Mouse (Mus musculus) monocyte, adult 5-6 weeks (primary cell): Measurements from ENCODE around the gene Prrt2. TPM values are rescaled to one million over a fixed set of nuclear protein-coding genes. Genes with fewer than 3 reads are reported as not detected.

Experiments
- total RNA-seq: library from RNA; stranded (forward); fragments of 200-1000, 200-491, 200-594 nt; gene quantifications from 3 replicates; pipeline ENCODE4 v1.2.3, GENCODE M21; 2017

Gene Prrt2
- total RNA-seq, 1 experiment from 2014 or later = not detected

Other genes starting within 250 kb of the Prrt2 start
- 139 to 175 TPM (median 161 TPM) in 3 replicates for gene Ypel3, start 244.3 kb downstream of the Prrt2 start, total RNA-seq
- gene Tbx6, start 239.7 kb downstream of the Prrt2 start, total RNA-seq = 2.0 to 3.8 TPM (median 2.2 TPM) in 3 replicates
- gene Ppp4c, start 228.7 kb downstream of the Prrt2 start, total RNA-seq = 235 to 253 TPM (median 240 TPM) in 3 replicates
- gene Fam57b, start 223.5 kb downstream of the Prrt2 start, total RNA-seq = 12.6 TPM in 1 of 3 replicates, not detected in the others
- gene 4930451I11Rik, start 189.6 kb downstream of the Prrt2 start, total RNA-seq = not detected in 3 replicates
- not detected in 3 replicates for gene Doc2a, start 173.8 kb downstream of the Prrt2 start, total RNA-seq
- 11.0 to 39.0 TPM (median 11.8 TPM) in 3 replicates for gene Hirip3, start 159.2 kb downstream of the Prrt2 start, total RNA-seq
- gene Ino80e, start 158.8 kb downstream of the Prrt2 start, total RNA-seq = 19.2 to 46.1 TPM (median 34.5 TPM) in 3 replicates
- gene Taok2, start 136.5 kb downstream of the Prrt2 start, total RNA-seq = 37.9 to 49.8 TPM (median 38.3 TPM) in 3 replicates
- gene Tmem219, start 98.3 kb downstream of the Prrt2 start, total RNA-seq = 37.3 to 57.4 TPM (median 43.2 TPM) in 3 replicates
- gene Kctd13, start 92.3 kb downstream of the Prrt2 start, total RNA-seq = 7.9 to 31.1 TPM (median 16.9 TPM) in 3 replicates
- not detected in 3 replicates for gene Asphd1, start 71.6 kb downstream of the Prrt2 start, total RNA-seq
- gene Sez6l2, start 70.6 kb downstream of the Prrt2 start, total RNA-seq = 0.64 to 3.6 TPM (median 1.3 TPM) in 3 replicates
- gene Cdipt, start 45.3 kb downstream of the Prrt2 start, total RNA-seq = 43.2 to 53.6 TPM (median 43.9 TPM) in 3 replicates
- 2.8 to 9.8 TPM (median 5.5 TPM) in 3 replicates for gene Cdiptos, start 45.1 kb downstream of the Prrt2 start, total RNA-seq
- 95.0 to 131 TPM (median 111 TPM) in 3 replicates for gene Mvp, start 6.6 kb downstream of the Prrt2 start, total RNA-seq
- 2.9 to 7.8 TPM (median 5.2 TPM) in 3 replicates for gene Pagr1b, start 4.7 kb downstream of the Prrt2 start, total RNA-seq
- 3.8 to 52.6 TPM (median 4.4 TPM) in 3 replicates for gene Pagr1a, start 3.9 kb downstream of the Prrt2 start, total RNA-seq
- 6.4 to 36.5 TPM (median 36.3 TPM) in 3 replicates for gene Gm42742, start 114 bp downstream of the Prrt2 start, total RNA-seq
- 16.7 to 36.3 TPM (median 30.1 TPM) in 3 replicates for gene Maz, start 5.8 kb upstream of the Prrt2 start, total RNA-seq
- 0.85 to 3.7 TPM (median 0.97 TPM) in 3 replicates for gene Kif22, start 21.3 kb upstream of the Prrt2 start, total RNA-seq
- gene Zg16, start 66.1 kb upstream of the Prrt2 start, total RNA-seq = not detected in 3 replicates
- gene AI467606, start 70.1 kb upstream of the Prrt2 start, total RNA-seq = 34.3 to 52.4 TPM (median 39.3 TPM) in 3 replicates
- 5.1 to 16.1 TPM (median 9.1 TPM) in 3 replicates for gene Qprt, start 101.0 kb upstream of the Prrt2 start, total RNA-seq
- 1,218 to 1,278 TPM (median 1,233 TPM) in 3 replicates for gene Spn, start 116.6 kb upstream of the Prrt2 start, total RNA-seq
- 48.7 to 89.2 TPM (median 59.8 TPM) in 3 replicates for gene Cd2bp2, start 174.8 kb upstream of the Prrt2 start, total RNA-seq
- 52.5 to 106 TPM (median 85.1 TPM) in 3 replicates for gene Tbc1d10b, start 187.3 kb upstream of the Prrt2 start, total RNA-seq
- 8.7 to 33.8 TPM (median 15.4 TPM) in 3 replicates for gene Mylpf, start 187.7 kb upstream of the Prrt2 start, total RNA-seq
- gene Zfp553, start 211.8 kb upstream of the Prrt2 start, total RNA-seq = 3.9 to 9.8 TPM (median 5.7 TPM) in 3 replicates
- 117 to 359 TPM (median 130 TPM) in 3 replicates for gene Sept1, start 211.9 kb upstream of the Prrt2 start, total RNA-seq
- gene Zfp771, start 223.1 kb upstream of the Prrt2 start, total RNA-seq = 0.57 to 3.9 TPM (median 2.9 TPM) in 3 replicates
- 9.6 to 13.3 TPM (median 9.9 TPM) in 3 replicates for gene Dctpp1, start 239.5 kb upstream of the Prrt2 start, total RNA-seq